Mouse (Mus musculus) embryonic facial prominence, embryonic 12.5 days (tissue): ENCODE measurements around the gene Pnma5. TPM values are rescaled to one million over a fixed set of nuclear protein-coding genes. Genes with fewer than 3 reads are reported as not detected.
A peak's percentile ranks its signal among the peaks of the same experiment; 100 is the strongest.
"Not testable (repeated sequence)": the region's sequence is repeated elsewhere in the genome, so short reads cannot be mapped to it uniquely, and the experiment has no call there.

Experiments used
- ATAC-seq: fragments of 200-750 bp; cut with Nextera tagmentation; 2 replicates; pipeline ENCODE4 v1.8.0; 2017; ENCODE audit not compliant: insufficient number of reproducible peaks, insufficient read depth, low FRiP score, low TSS enrichment
- H3K27ac ChIP-seq: fragments of 300-500 bp; sonication (generic); 2 replicates; pipeline ENCODE4 v1.5.1; 2016; ENCODE audit warnings: mild to moderate bottlenecking
- H3K27me3 ChIP-seq: fragments of 300-500 bp; sonication (generic); 2 replicates; pipeline ENCODE4 v1.6.1; 2016; ENCODE audit warnings: mild to moderate bottlenecking, moderate library complexity
- H3K36me3 ChIP-seq: fragments of 300-500 bp; sonication (generic); 2 replicates; pipeline ENCODE4 v1.6.1; 2016; ENCODE audit warnings: mild to moderate bottlenecking
- H3K4me1 ChIP-seq: fragments of 300-500 bp; sonication (generic); 2 replicates; pipeline ENCODE4 v1.6.1; 2016
- H3K4me2 ChIP-seq: fragments of 300-500 bp; sonication (generic); replicated peaks from 2 replicates; pipeline ENCODE4 v1.6.1; 2016; ENCODE audit warnings: mild to moderate bottlenecking, moderate library complexity
- H3K4me3 ChIP-seq: fragments of 300-500 bp; sonication (generic); 2 replicates; pipeline ENCODE4 v1.5.1; 2016; ENCODE audit warnings: mild to moderate bottlenecking
- H3K9ac ChIP-seq: fragments of 300-500 bp; sonication (generic); 2 replicates; pipeline ENCODE4 v1.6.1; 2016; ENCODE audit warnings: mild to moderate bottlenecking, moderate library complexity
- H3K9me3 ChIP-seq: fragments of 300-500 bp; sonication (generic); 2 replicates; pipeline ENCODE4 v1.6.1; 2016; ENCODE audit warnings: mild to moderate bottlenecking, moderate library complexity
- WGBS: fragments of 180-500 bp; shearing (Covaris S2); methylation state at CpG from one replicate; pipeline ENCODE4 v1.1.7; 2016; 5-methylcytosine and 5-hydroxymethylcytosine counted together
- polyA plus RNA-seq: library from polyadenylated mRNA; unstranded; fragments of >200 nt; fragmentation: Nextera tagmentation; extraction: Ambion mirVana; gene quantifications from 2 replicates; pipeline ENCODE4 v1.2.1, GENCODE M21; 2016

The Pnma5 gene
- 0.09 TPM in 1 of 2 replicates, not detected in the other for polyA plus RNA-seq

- H3K4me1 ChIP-seq: no peaks in the 10 kb centered on the region
- no peaks in the 10 kb centered on the region for H3K9me3 ChIP-seq
- no peak within 1 kb of the TSS for H3K4me2 ChIP-seq
- H3K9ac ChIP-seq: no peak within 1 kb of the TSS
- no peak within 1 kb of the TSS for H3K4me3 ChIP-seq
- H3K27me3 ChIP-seq: 0 out of 2 replicates have a peak, but pooled peaks cover 5% of the 10 kb centered on the region
- H3K36me3 ChIP-seq: no peaks in the 10 kb centered on the region
- WGBS: 79% methylated on average over 1 of the region's 1 CpGs
- no peak for ATAC-seq
- H3K27ac ChIP-seq: no peak within 1 kb of the TSS
These were observed at the start of gene Pnma5 for GRCm38 (mm10) chrX:73037003-73037402. Gene Pnma5 (minus strand): TSS chrX:73037103.

GRCm38 (mm10) chrX:73082267-73083055 is 45.6 kb upstream of the Pnma5 start, which contains the start of gene Xlr4a:
Gene Xlr4a (minus strand): TSS chrX:73082478.
- not testable (repeated sequence) for H3K4me3 ChIP-seq, H3K36me3 ChIP-seq, ATAC-seq, H3K27me3 ChIP-seq, H3K9me3 ChIP-seq, H3K4me1 ChIP-seq, H3K4me2 ChIP-seq, H3K9ac ChIP-seq, H3K27ac ChIP-seq
- WGBS: 80% methylated on average over 19 of the region's 19 CpGs

DNA sequence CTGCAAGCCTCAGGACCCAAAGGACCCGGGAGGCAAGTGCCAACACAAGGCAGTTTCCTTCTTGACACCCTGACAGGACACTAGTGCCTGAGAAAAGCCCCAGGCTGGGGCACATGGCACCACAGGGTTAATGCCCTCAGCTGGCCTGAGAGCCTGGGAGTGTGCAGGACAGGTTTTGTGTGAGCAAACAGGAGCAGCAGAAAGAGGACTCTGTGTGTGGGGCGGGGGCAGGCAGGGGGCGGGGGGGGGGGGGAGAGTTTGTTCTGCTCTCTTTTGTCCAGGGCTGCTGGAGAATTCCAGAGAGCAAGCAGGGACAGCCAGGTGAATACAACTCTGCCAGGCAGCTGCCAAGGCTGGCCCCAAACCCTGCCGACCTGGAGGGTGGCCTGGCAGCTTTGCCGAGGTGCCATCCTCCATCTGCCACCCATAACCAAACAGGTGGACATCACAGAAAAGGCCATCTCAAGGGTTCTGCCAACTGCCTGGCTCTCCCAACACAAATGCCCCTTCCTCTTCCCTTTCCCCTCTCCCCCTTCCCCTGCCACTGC is 29.9 kb upstream of the Pnma5 start:
- ATAC-seq, H3K9me3 ChIP-seq: not testable (repeated sequence)

DNA sequence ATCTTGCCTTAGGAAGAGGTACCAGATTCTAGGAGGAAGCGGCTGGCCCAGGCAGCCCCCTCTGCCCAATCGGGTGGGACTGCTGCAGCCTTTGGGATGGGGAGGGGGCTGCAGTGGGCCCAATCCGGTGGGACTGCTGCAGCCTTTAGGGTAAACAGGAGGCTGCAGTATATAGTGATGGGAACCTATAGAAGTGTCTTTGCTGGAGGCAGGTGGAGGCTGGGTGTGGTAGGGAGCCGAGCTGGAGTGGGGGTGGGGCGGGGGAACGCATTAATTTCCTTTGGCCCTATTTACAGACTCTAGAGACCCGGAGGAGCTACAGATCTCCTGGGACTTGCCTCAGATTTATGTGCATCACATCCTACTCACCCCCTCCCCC is 27.5 kb upstream of the Pnma5 start, which contains the start of gene Pnma3:
Pnma3 (plus strand) TSS at position 373 of the 379 bp plus-strand sequence.
- Histone ChIP-seq H3K9me3 (no peaks in the 10 kb centered on the region), H3K9ac (peak within 1 kb of the TSS; percentile 4; the same call in 1 of the 2 replicates), H3K36me3 (no peaks in the 10 kb centered on the region), H3K4me3 (peak within 1 kb of the TSS; percentile 23), H3K4me2 (peak within 1 kb of the TSS; percentile 47), H3K27me3 (0 out of 2 replicates have a peak, but pooled peaks cover 8% of the 10 kb centered on the region), H3K27ac (no peak within 1 kb of the TSS), H3K4me1 (no peaks in the 10 kb centered on the region)
- 23% methylated on average over 7 of the region's 7 CpGs for WGBS
- no peak for ATAC-seq

More for the DNA sequence above, 29.9 kb upstream of the Pnma5 start:
- H3K4me2 ChIP-seq, H3K27ac ChIP-seq, H3K36me3 ChIP-seq, H3K27me3 ChIP-seq, H3K9ac ChIP-seq, H3K4me3 ChIP-seq, H3K4me1 ChIP-seq: not testable (repeated sequence)
- whole genome bisulfite sequencing: 62% methylated on average over 2 of the region's 5 CpGs

DNA sequence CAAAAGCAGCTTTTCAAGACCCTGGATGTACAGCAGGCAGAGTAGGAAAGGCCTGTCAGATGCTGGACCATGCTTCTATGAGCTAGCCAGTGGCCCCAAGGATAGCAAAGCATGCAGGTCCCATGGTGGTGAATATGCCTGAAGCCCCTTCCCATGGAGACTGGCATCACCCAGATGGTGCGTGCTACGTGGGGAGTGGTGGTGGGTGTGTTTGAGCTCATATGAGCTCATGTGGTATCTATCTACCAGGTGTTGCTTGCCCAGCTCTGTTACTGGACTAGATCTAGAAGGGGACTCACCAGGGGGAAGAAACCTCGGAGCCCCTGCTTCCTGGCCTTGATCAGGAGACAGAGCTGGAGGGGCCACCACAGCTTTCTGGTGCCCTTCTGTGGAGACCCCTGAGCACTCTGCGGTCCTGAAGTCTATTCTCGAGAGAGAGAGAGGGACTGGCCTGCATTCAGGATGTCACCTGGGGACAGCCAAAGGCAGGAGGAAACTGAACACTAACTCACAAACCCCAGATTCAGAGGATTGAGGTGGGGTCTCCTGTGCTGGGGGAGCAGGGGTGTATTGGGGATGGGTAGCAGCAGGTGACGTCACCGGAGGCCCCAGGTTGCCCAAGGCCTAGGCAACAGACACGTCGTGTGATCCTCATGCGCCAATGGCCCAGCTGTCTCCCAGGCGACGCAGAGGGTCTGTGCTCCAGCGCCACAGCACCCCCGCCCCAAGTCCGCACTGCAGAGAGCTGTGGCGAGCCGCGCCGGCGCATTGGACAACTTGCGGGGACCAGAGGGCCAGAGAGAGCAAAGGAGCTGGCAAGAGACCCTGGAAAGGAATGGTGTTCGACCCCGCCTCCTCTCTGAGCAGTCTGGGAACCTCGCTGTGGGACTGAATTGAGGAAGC is 26.9 kb upstream of the Pnma5 start:
- Histone ChIP-seq H3K9ac (peak overlapping the region; percentile 4; the same call in 1 of the 2 replicates), H3K4me3 (peak overlapping the region; percentile 23), H3K27me3 (0 out of 2 replicates have a peak, but pooled peaks cover 8% of the 10 kb centered on the region), H3K4me2 (peak overlapping the region; percentile 47), H3K27ac (no peak overlapping the region), H3K9me3 (no peaks in the 10 kb centered on the region), H3K4me1 (no peaks in the 10 kb centered on the region), H3K36me3 (no peaks in the 10 kb centered on the region)
- WGBS: 32% methylated on average over 24 of the region's 24 CpGs
- ATAC-seq: 0 out of 2 replicates have a peak, but pooled peaks have one; percentile 56

DNA sequence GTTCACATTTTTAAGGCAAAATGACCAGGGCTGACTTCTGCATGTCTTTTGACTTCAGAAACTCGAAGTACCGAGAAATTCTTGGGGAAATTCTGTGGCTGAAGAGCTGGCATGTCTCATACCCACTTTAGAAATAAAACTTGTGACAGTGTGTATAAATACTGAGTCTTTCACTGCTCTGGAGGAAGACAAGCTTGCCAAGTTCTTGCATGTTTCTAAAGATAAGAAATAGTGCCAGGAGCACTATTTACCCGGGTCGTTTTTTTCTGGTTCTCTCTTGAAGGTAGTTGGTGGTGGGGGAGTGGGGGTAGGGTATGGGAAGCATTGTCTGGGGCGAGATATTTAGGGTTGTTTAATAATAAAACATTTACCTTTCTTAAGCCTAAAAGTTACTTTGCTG is 25.4 kb upstream of the Pnma5 start:
- H3K4me2 ChIP-seq: no peak overlapping the region
- H3K4me1 ChIP-seq: no peaks in the 10 kb centered on the region
- H3K27ac ChIP-seq: no peak overlapping the region
- H3K9ac ChIP-seq: no peak overlapping the region
- 0 out of 2 replicates have a peak, but pooled peaks cover 8% of the 10 kb centered on the region for H3K27me3 ChIP-seq
- H3K9me3 ChIP-seq: no peaks in the 10 kb centered on the region
- 55% methylated on average over 5 of the region's 5 CpGs for WGBS
- no peak for ATAC-seq
- no peaks in the 10 kb centered on the region for H3K36me3 ChIP-seq
- H3K4me3 ChIP-seq: no peak overlapping the region

DNA sequence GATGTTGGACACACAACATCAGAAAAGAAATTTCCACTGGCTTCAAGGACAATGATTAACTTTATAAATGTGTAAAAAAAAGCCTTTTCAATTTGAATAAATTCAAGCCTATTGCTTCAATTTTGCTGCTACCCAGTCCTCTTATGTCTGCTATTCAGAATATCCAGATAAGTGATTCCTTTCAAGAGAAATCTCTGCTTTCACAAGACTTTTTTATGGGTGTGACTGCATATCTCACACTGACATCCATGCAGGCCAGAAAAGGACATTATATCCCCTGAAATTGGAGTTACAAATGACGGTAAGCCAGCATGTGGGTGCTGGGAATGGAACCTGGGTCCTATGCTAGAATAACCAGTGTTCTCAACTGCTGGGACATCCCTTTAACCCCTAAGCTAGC is 24.6 kb upstream of the Pnma5 start:
- no peak for ATAC-seq
- no peaks in the 10 kb centered on the region for H3K9me3 ChIP-seq
- H3K4me2 ChIP-seq: no peak overlapping the region
- no peak overlapping the region for H3K27ac ChIP-seq
- no peaks in the 10 kb centered on the region for H3K4me1 ChIP-seq
- 83% methylated on average over 1 of the region's 1 CpGs for WGBS
- H3K4me3 ChIP-seq: no peak overlapping the region
- H3K9ac ChIP-seq: no peak overlapping the region
- H3K27me3 ChIP-seq: 0 out of 2 replicates have a peak, but pooled peaks cover 8% of the 10 kb centered on the region
- H3K36me3 ChIP-seq: no peaks in the 10 kb centered on the region

- H3K36me3 ChIP-seq: no peaks in the 10 kb centered on the region
- no peak overlapping the region for H3K9ac ChIP-seq
- no peaks in the 10 kb centered on the region for H3K4me1 ChIP-seq
- H3K4me3 ChIP-seq: no peak overlapping the region
- H3K27me3 ChIP-seq: no peaks in the 10 kb centered on the region
- 16% methylated on average over 14 of the region's 14 CpGs for WGBS
- H3K9me3 ChIP-seq: no peaks in the 10 kb centered on the region
- H3K4me2 ChIP-seq: peak overlapping the region; percentile 21; the same call in 1 of the 2 replicates
- ATAC-seq: peak; percentile 93
- no peak overlapping the region for H3K27ac ChIP-seq
These were observed 17.1 kb upstream of the Pnma5 start for GRCm38 (mm10) chrX:73053860-73054563.

DNA sequence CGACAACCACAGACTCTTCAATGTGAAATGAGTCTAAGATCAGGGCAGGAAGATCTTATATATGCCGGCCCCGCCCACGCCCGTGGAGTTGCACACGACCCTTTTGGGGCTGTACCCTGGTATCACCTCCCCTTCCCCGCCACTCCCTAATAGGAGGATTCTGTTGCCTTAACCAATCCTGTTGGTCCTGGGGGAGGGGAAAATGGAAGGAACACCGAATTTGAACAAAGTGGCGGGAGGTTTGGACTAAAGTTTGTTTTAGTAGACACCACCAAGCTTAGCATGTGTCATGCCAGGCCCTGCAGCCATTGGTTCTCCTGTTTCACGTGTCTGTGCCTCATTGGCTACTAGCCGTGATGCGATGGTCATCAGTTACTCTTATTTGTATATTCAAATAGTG is 2.8 kb upstream of the Pnma5 start:
- Histone ChIP-seq H3K9ac (no peak overlapping the region), H3K4me2 (no peak overlapping the region), H3K27me3 (0 out of 2 replicates have a peak, but pooled peaks cover 5% of the 10 kb centered on the region), H3K27ac (no peak overlapping the region), H3K4me3 (no peak overlapping the region), H3K36me3 (no peaks in the 10 kb centered on the region), H3K9me3 (no peaks in the 10 kb centered on the region), H3K4me1 (no peaks in the 10 kb centered on the region)
- no peak for ATAC-seq
- 83% methylated on average over 12 of the region's 12 CpGs for WGBS

GRCm38 (mm10) chrX:73038831-73039230 is 1.9 kb upstream of the Pnma5 start:
- H3K4me3 ChIP-seq: no peak overlapping the region
- H3K9ac ChIP-seq: no peak overlapping the region
- no peaks in the 10 kb centered on the region for H3K9me3 ChIP-seq
- 82% methylated on average over 8 of the region's 8 CpGs for WGBS
- no peak overlapping the region for H3K4me2 ChIP-seq
- no peaks in the 10 kb centered on the region for H3K36me3 ChIP-seq
- no peak for ATAC-seq
- H3K27ac ChIP-seq: no peak overlapping the region
- no peaks in the 10 kb centered on the region for H3K4me1 ChIP-seq
- 0 out of 2 replicates have a peak, but pooled peaks cover 5% of the 10 kb centered on the region for H3K27me3 ChIP-seq

DNA sequence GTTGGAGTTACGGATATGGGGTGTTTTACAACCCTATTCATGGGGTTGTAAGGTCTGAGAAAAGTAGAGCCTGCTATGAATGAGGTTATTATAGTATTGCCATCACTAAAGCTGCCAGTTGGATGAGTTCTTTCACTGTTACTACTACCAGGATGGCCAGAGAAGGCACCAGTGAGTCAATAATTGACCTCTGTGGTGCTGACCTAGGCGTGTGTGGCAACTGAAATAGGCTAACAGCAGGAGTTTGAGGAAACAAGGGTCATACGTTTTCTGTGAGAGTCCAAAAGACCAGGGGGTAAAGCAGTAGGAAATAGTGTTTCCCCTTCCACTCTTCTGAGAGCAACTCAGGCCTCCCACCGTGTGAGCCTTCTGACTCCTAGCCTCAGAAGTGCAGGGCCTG is 24.1 kb downstream of the Pnma5 start:
- no peaks in the 10 kb centered on the region; the same call in 1 of the 2 replicates for H3K27me3 ChIP-seq
- no peaks in the 10 kb centered on the region for H3K4me1 ChIP-seq
- no peak overlapping the region for H3K4me3 ChIP-seq
- H3K9me3 ChIP-seq: no peaks in the 10 kb centered on the region
- no peak overlapping the region for H3K27ac ChIP-seq
- H3K4me2 ChIP-seq: no peak overlapping the region
- no peak overlapping the region for H3K9ac ChIP-seq
- no peaks in the 10 kb centered on the region for H3K36me3 ChIP-seq
- ATAC-seq: no peak
- WGBS: 60% methylated on average over 4 of the region's 4 CpGs
